Mouse (Mus musculus) frontal cortex, postnatal 14 days (tissue): ENCODE measurements around the gene Emc6.
A peak's percentile ranks its signal among the peaks of the same experiment; 100 is the strongest.

Experiments
- DNase-seq, 2 experiments: peaks; one replicate each; pipeline ENCODE4 v3.0.0; 2022; ENCODE audit warnings: low spot score in 2 of 2

The Emc6 gene

DNA sequence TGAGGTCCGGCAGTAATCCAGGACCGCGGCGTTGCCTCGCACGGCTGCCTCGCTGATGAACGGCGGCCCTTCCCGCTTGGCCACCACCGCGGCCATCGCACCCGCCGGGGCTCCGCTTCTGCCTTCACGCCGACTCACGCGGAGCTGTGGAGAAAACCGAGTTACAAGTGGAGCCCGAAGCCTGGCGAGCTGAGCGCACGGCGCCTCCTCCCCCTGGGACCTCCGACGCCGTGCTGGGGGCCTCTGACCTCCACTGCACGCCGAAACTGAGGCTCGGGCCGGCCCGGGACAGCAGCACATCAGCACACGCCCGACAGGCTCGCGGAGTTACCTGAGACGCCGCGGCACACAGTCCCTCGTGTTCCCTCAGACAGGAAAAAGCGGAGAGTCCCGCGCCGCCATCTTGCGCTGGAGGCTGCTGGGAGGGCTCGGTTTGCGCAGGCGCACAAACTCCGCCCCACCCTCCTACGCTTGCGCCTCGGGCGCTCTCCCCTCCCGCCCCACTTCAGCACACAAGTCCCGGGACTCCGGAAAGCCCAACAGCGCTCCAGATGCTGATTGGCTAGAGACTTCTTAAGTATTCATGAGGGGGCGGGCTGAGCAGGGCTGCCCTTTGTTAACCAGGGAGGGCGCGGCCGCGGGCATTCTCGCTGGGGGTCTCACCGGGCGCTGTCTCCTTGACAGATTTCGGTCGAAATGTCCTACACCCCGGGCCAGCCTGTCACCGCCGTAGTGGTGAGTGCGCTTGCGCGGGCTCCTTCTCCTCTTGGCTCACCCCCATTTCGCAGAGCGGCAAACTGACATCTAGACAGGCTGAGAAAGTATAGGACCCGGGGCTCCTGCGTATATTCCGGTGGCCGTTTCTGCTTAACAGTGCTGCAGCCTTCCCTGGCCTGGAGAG, at the start of gene Emc6, which contains the start of gene Tax1bp3:
TSS of gene Emc6 (minus strand) at position 430 of the 901 bp plus-strand sequence.
TSS of gene Tax1bp3 (plus strand) at position 476 of the 901 bp plus-strand sequence.
- peak; percentile 89 for DNase-seq

- DNase-seq: no peak
Observed at GRCm38 (mm10) chr11:73225856-73226255, 49.0 kb upstream of the Emc6 start.

DNA sequence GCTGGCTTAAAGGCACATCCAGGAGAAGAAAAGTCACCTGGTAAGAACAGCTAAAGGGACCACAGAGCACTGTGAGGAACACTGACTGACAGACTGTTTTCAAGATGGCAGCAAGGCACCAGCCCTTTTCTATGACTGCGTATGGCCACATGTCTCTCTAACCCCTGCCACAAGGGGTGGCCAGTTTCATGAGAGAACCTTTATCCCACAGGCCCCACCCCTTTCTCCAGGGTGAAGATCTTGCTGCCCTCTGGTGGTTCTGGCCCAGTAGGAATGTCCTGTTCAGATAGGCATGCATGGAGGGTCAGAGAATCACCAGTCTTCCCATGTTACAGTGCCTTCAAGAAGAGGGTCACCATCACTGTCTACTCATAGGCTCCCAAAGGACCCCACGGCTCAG, 47.1 kb upstream of the Emc6 start:
- DNase-seq: no peak

DNA sequence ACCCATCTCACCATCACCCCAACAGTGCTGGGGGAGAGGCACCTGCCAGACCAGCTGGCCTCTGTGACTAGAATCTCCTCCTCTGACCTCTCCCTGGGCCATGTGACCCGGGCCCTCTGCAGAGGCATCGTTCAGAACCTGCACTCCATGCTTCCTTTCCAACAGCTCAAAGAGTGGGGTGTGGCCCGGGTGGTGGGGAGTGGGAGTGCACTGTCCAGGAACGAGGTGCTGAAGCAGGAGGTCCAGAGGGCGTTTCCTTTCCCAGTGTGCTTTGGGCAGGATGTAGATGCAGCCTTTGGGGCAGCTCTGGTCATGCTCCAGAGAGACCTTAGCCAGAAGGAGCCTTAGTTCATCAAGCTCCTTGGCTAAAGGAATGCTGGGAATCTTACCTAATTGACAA, 46.0 kb upstream of the Emc6 start:
- no peak for DNase-seq

GRCm38 (mm10) chr11:73220651-73221050, 43.8 kb upstream of the Emc6 start:
- no peak for DNase-seq

DNA sequence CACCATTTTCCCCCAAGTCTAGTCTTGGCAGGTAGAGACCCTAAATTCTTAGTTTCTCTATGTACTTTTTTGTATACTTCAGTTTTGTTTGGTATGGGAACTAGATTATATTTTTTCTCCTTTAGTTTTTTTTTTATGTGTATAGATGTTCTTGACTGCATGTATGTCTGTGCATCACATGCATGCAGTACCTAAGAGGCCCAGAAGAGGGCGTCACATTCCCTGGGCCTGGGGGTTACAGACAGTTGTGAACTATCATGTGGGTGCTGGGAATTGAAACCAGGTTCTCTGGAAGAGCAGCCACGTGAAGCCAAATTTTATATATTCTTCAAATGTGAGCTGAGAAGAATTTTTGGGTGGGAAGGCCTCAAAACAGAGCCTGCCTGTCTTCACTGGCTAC, 42.8 kb upstream of the Emc6 start:
- no peak for DNase-seq

DNA sequence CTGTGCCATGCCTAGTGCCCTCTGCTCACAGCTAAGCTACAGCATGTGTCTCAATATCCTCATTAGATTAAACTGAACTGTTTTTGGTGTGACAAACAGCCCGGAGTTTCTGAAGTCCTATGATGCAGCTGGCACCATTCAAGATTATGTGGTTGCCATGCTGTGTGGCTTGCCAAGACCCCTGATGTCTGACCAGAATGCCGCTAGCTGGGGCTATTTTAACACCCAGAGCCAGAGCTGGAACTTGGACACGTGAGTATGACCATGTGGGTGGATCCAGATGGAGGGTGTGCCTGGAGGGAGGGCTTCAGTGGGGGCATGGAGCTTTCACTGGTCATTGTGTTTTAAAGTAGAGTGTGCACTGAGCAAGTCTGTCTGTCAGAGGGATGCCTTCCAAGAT, 37.1 kb upstream of the Emc6 start:
- DNase-seq: no peak

GRCm38 (mm10) chr11:73207621-73208020, 30.8 kb upstream of the Emc6 start:
- no peak for DNase-seq

GRCm38 (mm10) chr11:73205194-73205593, 28.4 kb upstream of the Emc6 start:
- no peak for DNase-seq

DNA sequence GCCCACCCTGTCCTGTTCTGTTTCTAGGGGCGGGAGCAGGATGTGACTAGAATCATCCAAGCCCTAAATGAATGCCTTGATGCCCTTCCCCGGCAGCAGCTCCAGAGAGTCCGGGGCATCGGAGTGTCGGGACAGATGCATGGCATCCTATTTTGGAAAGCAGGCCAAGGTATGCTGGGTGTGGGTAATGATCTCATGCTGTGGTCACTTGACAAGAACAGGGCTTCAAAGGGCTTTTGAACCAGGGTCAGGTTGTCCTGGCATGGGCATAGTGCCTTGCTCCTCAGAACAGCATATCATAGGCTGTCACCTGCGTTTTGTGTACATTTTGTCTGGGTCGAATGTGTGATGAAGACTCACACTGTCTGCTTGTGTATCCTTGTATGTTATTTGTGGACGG, 27.1 kb upstream of the Emc6 start:
- DNase-seq: no peak

DNA sequence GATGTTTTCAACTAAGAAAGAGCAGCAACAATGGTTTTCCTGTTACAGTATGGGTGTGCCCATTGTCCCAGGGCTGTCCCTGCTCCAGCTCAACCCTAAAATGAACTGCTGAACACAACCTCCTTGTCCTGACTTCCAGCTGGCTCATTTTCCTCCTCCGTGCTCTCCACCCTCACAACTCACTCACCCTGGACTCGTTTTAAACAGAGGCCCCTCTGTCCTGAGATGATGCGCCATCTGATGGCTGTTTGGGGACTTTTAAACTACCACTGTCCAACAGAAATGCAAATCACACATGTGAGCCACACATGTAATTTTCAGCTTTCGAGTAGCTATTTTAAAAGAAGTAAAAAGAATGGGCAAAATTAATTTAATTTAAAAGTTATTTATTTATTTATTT, 24.8 kb upstream of the Emc6 start:
- DNase-seq: no peak

DNA sequence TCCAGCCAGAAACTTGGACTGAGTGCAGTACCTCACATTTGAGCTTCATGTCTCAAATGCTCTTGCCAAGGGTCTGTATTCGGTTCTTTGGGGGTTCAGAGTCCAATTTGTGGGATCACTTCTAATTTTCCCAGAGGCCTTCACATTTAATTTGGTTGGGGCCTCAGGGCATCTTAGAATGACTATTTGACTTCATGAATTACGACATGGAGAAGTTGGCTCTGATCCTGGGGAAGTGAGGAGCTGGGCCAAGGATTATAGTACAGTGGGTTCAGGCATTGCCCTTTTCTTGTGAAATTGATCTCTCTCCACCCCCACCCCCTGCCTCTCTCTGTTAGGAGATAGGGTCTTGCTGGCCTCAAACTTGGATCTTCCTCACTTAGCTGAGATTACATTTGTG, 24.2 kb upstream of the Emc6 start:
- DNase-seq: no peak

GRCm38 (mm10) chr11:73199879-73200278, 23.0 kb upstream of the Emc6 start:
- no peak for DNase-seq

DNA sequence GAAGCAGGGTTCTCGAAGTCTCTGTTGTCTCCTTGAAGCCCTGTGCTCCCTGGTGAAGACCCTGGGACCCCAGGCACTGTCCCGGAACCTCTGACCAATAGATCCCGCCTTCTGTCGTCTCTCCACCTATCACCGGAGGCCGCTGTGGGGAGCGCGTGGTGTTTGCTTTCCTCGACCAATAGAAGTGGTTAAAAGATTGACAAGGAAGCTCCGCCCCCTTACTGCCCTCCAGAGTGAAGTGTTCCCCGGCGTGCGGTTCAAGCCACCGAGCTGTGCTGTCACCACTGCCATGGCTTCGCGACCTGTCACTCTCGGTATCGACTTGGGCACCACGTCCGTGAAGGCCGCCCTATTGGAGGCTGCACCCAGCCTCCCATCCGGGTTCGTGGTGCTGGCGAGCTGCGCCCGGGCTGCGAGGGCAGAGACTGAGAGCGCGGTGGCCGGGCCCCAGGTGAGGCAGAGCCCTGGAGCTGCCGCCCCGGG, 22.4 kb upstream of the Emc6 start, which contains the start of gene Shpk:
TSS of gene Shpk (plus strand) at position 231 of the 483 bp plus-strand sequence.
- DNase-seq: peak; percentile 94 to 95

DNA sequence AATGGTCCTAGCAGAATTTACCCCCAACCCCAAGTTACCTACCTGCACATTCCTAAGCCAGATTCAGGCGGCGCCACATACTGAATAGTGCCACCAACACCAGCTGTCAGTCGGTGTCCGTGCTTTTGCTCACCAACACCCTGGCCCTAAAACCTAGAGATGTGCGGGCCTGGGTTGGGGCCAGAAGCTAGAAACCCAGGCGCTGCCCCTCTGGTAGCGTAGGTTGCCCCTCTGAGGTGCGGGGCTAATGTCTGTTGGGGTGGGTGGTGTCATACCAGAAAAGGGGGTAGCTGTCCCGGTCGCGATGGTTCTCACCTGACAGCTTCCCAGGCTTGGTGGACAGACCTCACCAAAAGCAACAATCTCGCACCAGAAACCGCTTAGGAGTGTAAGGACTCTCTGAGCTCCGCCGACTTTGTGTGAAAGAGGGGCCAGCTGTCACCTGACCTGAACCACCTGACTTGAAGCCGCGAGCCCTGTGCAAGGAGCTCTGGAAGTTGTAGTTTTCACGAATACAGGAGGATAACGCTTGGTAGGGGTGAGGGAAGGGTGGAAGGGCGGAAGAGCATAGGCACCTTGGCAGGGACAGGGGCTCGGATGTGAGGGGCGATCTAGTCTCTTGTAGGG, 21.9 kb upstream of the Emc6 start, which contains the start of gene Ctns:
TSS of gene Ctns (minus strand) at position 440 of the 627 bp plus-strand sequence.
- DNase-seq: peak; percentile 81 to 85

DNA sequence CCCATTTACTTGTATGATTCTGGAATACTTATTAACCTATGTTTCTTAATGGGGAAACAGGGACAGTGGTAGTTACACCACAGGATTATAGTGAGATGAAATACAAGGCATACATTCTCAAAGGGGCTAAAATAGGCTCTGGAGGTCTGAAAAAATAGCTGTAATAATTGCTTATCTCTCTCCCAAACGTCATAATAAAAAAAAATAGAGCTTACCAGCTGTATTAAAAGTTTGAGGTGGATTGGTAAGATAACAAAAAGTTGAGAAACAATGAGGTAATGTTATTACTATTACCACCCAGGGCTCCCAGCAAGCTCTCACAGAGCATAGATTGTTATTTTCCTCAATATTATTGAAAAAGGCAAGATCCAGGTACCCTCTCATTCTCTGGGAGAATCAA, 21.4 kb upstream of the Emc6 start:
- no peak for DNase-seq

DNA sequence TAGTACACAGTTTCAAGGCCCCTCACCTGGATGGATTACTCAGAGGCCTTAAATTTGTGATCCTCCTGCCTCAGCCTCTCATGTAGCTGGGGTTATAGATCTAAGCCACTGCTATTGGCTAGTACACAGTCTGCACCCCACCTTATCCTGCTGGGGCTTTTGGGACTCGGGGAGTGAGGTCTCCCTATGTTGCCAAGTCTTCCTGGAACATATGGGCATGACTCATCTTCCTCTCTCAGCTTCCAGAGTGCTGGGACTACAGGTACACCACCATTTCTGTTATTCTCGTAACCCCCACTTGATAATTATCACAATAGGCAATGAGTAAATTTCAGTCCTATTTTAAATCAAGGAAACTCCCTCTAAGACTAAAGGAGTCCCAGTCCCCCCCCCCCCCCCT, 17.6 kb upstream of the Emc6 start:
- no peak for DNase-seq

- DNase-seq: no peak
Observed at GRCm38 (mm10) chr11:73193047-73193446, 16.2 kb upstream of the Emc6 start.

GRCm38 (mm10) chr11:73187231-73187630, 10.4 kb upstream of the Emc6 start:
- no peak for DNase-seq

- no peak for DNase-seq
Observed at GRCm38 (mm10) chr11:73185872-73186615, 9.2 kb upstream of the Emc6 start.

DNA sequence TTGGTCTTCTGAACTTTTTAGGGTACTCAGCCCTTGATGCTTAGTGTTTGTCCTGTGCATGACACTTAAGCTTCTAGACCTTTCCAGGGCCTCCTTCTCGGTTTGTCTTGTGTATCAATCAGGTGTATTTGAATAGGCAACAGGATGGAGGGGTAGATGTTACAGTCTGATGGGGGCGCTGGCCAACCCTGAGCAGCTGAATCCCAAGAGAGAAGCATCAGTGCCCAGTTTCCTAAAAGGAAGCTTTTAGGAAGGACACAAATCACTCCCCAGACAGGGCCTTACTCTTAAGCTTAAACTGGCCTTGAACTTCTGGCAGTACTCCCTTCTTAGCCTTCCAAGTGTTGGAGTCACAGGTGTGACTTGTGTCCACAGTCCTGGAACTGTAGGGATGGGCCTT, 1.1 kb upstream of the Emc6 start:
- DNase-seq: no peak

DNA sequence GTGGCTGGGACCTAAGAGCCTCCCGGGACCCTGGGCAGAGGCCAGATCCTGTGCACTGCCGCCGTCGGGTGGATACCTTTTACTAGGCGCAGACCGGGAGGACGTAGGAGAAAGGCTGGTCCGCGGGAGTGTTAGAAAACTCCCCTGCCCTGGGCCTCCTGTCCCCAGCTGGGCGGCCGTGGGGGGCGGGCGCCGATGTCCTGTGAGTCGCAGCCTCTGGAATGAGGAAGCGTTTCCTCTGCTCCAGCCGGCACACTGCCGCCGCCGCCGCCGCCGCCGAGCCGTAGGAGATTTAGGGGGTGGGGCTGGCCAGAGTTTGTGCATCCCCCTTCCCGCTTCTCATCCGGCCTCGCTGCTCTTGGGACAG, 655 bp upstream of the Emc6 start:
- DNase-seq: no peak
